Mouse (Mus musculus) midbrain, embryonic 12.5 days (tissue): ENCODE measurements around the gene Gm9803. TPM values are rescaled to one million over a fixed set of nuclear protein-coding genes. Genes with fewer than 3 reads are reported as not detected.

Experiments
- ATAC-seq: fragments of 200-750 bp; cut with Nextera tagmentation; 2 replicates; pipeline ENCODE4 v1.8.0; 2017; ENCODE audit warnings: low read depth, moderate TSS enrichment, moderate library complexity; ENCODE audit not compliant: low FRiP score
- H3K27ac ChIP-seq: fragments of 300-500 bp; sonication (generic); replicated peaks from 2 replicates; pipeline ENCODE4 v1.5.1; 2016; ENCODE audit warnings: mild to moderate bottlenecking
- H3K27me3 ChIP-seq: fragments of 300-500 bp; sonication (generic); 2 replicates; pipeline ENCODE4 v1.6.1; 2016; ENCODE audit warnings: mild to moderate bottlenecking
- H3K36me3 ChIP-seq: fragments of 300-500 bp; sonication (generic); 2 replicates; pipeline ENCODE4 v1.6.1; 2016
- H3K4me1 ChIP-seq: fragments of 300-500 bp; sonication (generic); 2 replicates; pipeline ENCODE4 v1.6.1; 2016
- H3K4me2 ChIP-seq: fragments of 300-500 bp; sonication (generic); replicated peaks from 2 replicates; pipeline ENCODE4 v1.6.1; 2016; ENCODE audit warnings: mild to moderate bottlenecking, moderate library complexity
- H3K4me3 ChIP-seq: fragments of 300-500 bp; sonication (generic); 2 replicates; pipeline ENCODE4 v1.5.1; 2016; ENCODE audit warnings: mild to moderate bottlenecking
- H3K9ac ChIP-seq: fragments of 300-500 bp; sonication (generic); replicated peaks from 2 replicates; pipeline ENCODE4 v1.6.1; 2016; ENCODE audit warnings: mild to moderate bottlenecking, moderate library complexity
- H3K9me3 ChIP-seq: fragments of 300-500 bp; sonication (generic); 2 replicates; pipeline ENCODE4 v1.6.1; 2016; ENCODE audit warnings: mild to moderate bottlenecking
- WGBS: fragments of 180-500 bp; shearing (Covaris S2); methylation state at CpG from one replicate; pipeline ENCODE4 v1.1.7; 2016; 5-methylcytosine and 5-hydroxymethylcytosine counted together
- polyA plus RNA-seq: library from polyadenylated mRNA; unstranded; fragments of >200 nt; fragmentation: Nextera tagmentation; extraction: Ambion mirVana; gene quantifications from 2 replicates; pipeline ENCODE4 v1.2.1, GENCODE M21; 2016

Gm9803 gene
- polyA plus RNA-seq, 1 experiment from 2014 or later = 11.5 TPM

GRCm38 (mm10) chr10:43517836-43518235 is 6.0 kb upstream of the Gm9803 start:
- H3K27me3 ChIP-seq = no peaks in the 10 kb centered on the region
- H3K4me3 ChIP-seq = no peak overlapping the region
- H3K27ac ChIP-seq = no peak overlapping the region
- 76% methylated on average over 4 of the region's 4 CpGs for WGBS
- no peak for ATAC-seq
- H3K4me2 ChIP-seq = no peak overlapping the region
- no peaks in the 10 kb centered on the region for H3K9me3 ChIP-seq
- H3K4me1 ChIP-seq = no peaks in the 10 kb centered on the region
- peaks cover 17% of the 10 kb centered on the region for H3K36me3 ChIP-seq
- no peak overlapping the region for H3K9ac ChIP-seq

- Histone ChIP-seq H3K36me3 (peaks cover 11% of the 10 kb centered on the region), H3K9me3 (no peaks in the 10 kb centered on the region), H3K27me3 (no peaks in the 10 kb centered on the region), H3K9ac (no peak overlapping the region), H3K27ac (no peak overlapping the region), H3K4me3 (no peak overlapping the region), H3K4me1 (no peaks in the 10 kb centered on the region), H3K4me2 (no peak overlapping the region)
- WGBS = 83% methylated on average over 13 of the region's 13 CpGs
- ATAC-seq = no peak
Observed at GRCm38 (mm10) chr10:43518368-43518767, 5.5 kb upstream of the Gm9803 start.

GRCm38 (mm10) chr10:43519977-43520376 is 3.9 kb upstream of the Gm9803 start:
- Histone ChIP-seq H3K4me3 (no peak overlapping the region), H3K4me1 (no peaks in the 10 kb centered on the region), H3K9me3 (no peaks in the 10 kb centered on the region), H3K27me3 (no peaks in the 10 kb centered on the region), H3K4me2 (no peak overlapping the region), H3K9ac (no peak overlapping the region), H3K36me3 (peaks cover 9% of the 10 kb centered on the region), H3K27ac (no peak overlapping the region)
- WGBS = 85% methylated on average over 2 of the region's 2 CpGs
- no peak for ATAC-seq

GRCm38 (mm10) chr10:43527283-43528269 is 3.7 kb downstream of the Gm9803 start:
- 23% methylated on average over 15 of the region's 15 CpGs for WGBS
- H3K9ac ChIP-seq = peak overlapping the region; percentile 31; the same call in 1 of the 2 replicates
- H3K9me3 ChIP-seq = no peaks in the 10 kb centered on the region
- H3K4me3 ChIP-seq = no peak overlapping the region
- H3K27ac ChIP-seq = peak overlapping the region; percentile 95
- H3K36me3 ChIP-seq = peaks cover 49% of the 10 kb centered on the region
- peaks cover 21% of the 10 kb centered on the region for H3K4me1 ChIP-seq
- H3K27me3 ChIP-seq = no peaks in the 10 kb centered on the region
- ATAC-seq = peak; percentile 84
- peak overlapping the region; percentile 32 for H3K4me2 ChIP-seq

- no peak overlapping the region for H3K9ac ChIP-seq
- H3K36me3 ChIP-seq = peaks cover 52% of the 10 kb centered on the region
- no peak overlapping the region for H3K4me3 ChIP-seq
- peaks cover 3% of the 10 kb centered on the region for H3K4me1 ChIP-seq
- no peak for ATAC-seq
- H3K4me2 ChIP-seq = no peak overlapping the region
- no peaks in the 10 kb centered on the region for H3K27me3 ChIP-seq
- 85% methylated on average over 1 of the region's 1 CpGs for WGBS
- H3K27ac ChIP-seq = no peak overlapping the region
- H3K9me3 ChIP-seq = no peaks in the 10 kb centered on the region
Observed at GRCm38 (mm10) chr10:43534382-43534781, 10.5 kb downstream of the Gm9803 start.

- H3K4me3 ChIP-seq = no peak overlapping the region
- no peak overlapping the region for H3K27ac ChIP-seq
- 94% methylated on average over 7 of the region's 7 CpGs for WGBS
- H3K4me2 ChIP-seq = no peak overlapping the region
- no peak for ATAC-seq
- no peaks in the 10 kb centered on the region for H3K9me3 ChIP-seq
- H3K27me3 ChIP-seq = no peaks in the 10 kb centered on the region
- peaks cover 21% of the 10 kb centered on the region for H3K36me3 ChIP-seq
- H3K4me1 ChIP-seq = peaks cover 13% of the 10 kb centered on the region
- no peak overlapping the region for H3K9ac ChIP-seq
Observed at GRCm38 (mm10) chr10:43537652-43538051, 13.8 kb downstream of the Gm9803 start.

GRCm38 (mm10) chr10:43538831-43539230 is 14.9 kb downstream of the Gm9803 start:
- H3K9ac ChIP-seq = no peak overlapping the region
- no peaks in the 10 kb centered on the region for H3K9me3 ChIP-seq
- H3K27me3 ChIP-seq = no peaks in the 10 kb centered on the region
- 82% methylated on average over 5 of the region's 5 CpGs for WGBS
- H3K4me1 ChIP-seq = peaks cover 13% of the 10 kb centered on the region
- H3K36me3 ChIP-seq = peaks cover 15% of the 10 kb centered on the region; the same call in 1 of the 2 replicates
- ATAC-seq = no peak
- no peak overlapping the region for H3K4me2 ChIP-seq
- H3K4me3 ChIP-seq = no peak overlapping the region
- no peak overlapping the region for H3K27ac ChIP-seq

- Histone ChIP-seq H3K9me3 (no peaks in the 10 kb centered on the region), H3K4me1 (peaks cover 13% of the 10 kb centered on the region), H3K4me3 (peak overlapping the region; percentile 92), H3K27me3 (no peaks in the 10 kb centered on the region), H3K36me3 (peaks cover 12% of the 10 kb centered on the region; the same call in 1 of the 2 replicates), H3K4me2 (peak overlapping the region; percentile 70), H3K27ac (no peak overlapping the region), H3K9ac (peak overlapping the region; percentile 89)
- WGBS = 24% methylated on average over 12 of the region's 12 CpGs
- ATAC-seq = no peak
Observed at GRCm38 (mm10) chr10:43539746-43540310, 15.9 kb downstream of the Gm9803 start.

- Histone ChIP-seq H3K4me2 (peak within 1 kb of the TSS; percentile 70), H3K9me3 (no peaks in the 10 kb centered on the region), H3K4me1 (peaks cover 13% of the 10 kb centered on the region), H3K4me3 (peak within 1 kb of the TSS; percentile 92), H3K27ac (peak within 1 kb of the TSS; percentile 65), H3K36me3 (peaks cover 9% of the 10 kb centered on the region; the same call in 1 of the 2 replicates), H3K27me3 (no peaks in the 10 kb centered on the region), H3K9ac (peak within 1 kb of the TSS; percentile 89)
- peak; percentile 98 for ATAC-seq
- under 1% methylated on average over 56 of the region's 56 CpGs for WGBS
Observed at GRCm38 (mm10) chr10:43540442-43541152, 16.7 kb downstream of the Gm9803 start, which contains the start of gene 1700021F05Rik. 1700021F05Rik (minus strand) TSS chr10:43540994.

- H3K4me1 ChIP-seq = peaks cover 13% of the 10 kb centered on the region
- H3K9me3 ChIP-seq = no peaks in the 10 kb centered on the region
- WGBS = 49% methylated on average over 8 of the region's 8 CpGs
- peak overlapping the region; percentile 92 for H3K4me3 ChIP-seq
- H3K27me3 ChIP-seq = no peaks in the 10 kb centered on the region
- H3K4me2 ChIP-seq = peak overlapping the region; percentile 70
- peak; percentile 16; the same call in 1 of the 2 replicates for ATAC-seq
- H3K9ac ChIP-seq = peak overlapping the region; percentile 89; the same call in 1 of the 2 replicates
- peaks cover 4% of the 10 kb centered on the region; the same call in 1 of the 2 replicates for H3K36me3 ChIP-seq
- H3K27ac ChIP-seq = no peak overlapping the region
Observed at GRCm38 (mm10) chr10:43541153-43541544, 17.3 kb downstream of the Gm9803 start.

GRCm38 (mm10) chr10:43549411-43549810 is 25.5 kb downstream of the Gm9803 start:
- H3K4me1 ChIP-seq = 0 out of 2 replicates have a peak, but pooled peaks cover 6% of the 10 kb centered on the region
- no peak overlapping the region for H3K4me2 ChIP-seq
- H3K27me3 ChIP-seq = no peaks in the 10 kb centered on the region
- 66% methylated on average over 5 of the region's 5 CpGs for WGBS
- H3K27ac ChIP-seq = no peak overlapping the region
- H3K4me3 ChIP-seq = no peak overlapping the region
- H3K9ac ChIP-seq = no peak overlapping the region
- H3K36me3 ChIP-seq = no peaks in the 10 kb centered on the region
- no peaks in the 10 kb centered on the region for H3K9me3 ChIP-seq
- no peak for ATAC-seq
